Mouse (Mus musculus) stomach, embryonic 16.5 days (tissue): ENCODE results near the gene Nrsn2. TPM values are rescaled to one million over a fixed set of nuclear protein-coding genes. Genes with fewer than 3 reads are reported as not detected.

Experiments used
- ATAC-seq: fragments of 200-750 bp; cut with Nextera tagmentation; 2 replicates; pipeline ENCODE4 v1.8.0; 2017; ENCODE audit warnings: moderate number of reproducible peaks, moderate TSS enrichment; ENCODE audit not compliant: insufficient read depth, low FRiP score
- H3K27ac ChIP-seq: fragments of 300-500 bp; sonication (generic); 2 replicates; pipeline ENCODE4 v1.5.1; 2014; ENCODE audit warnings: low read length
- H3K27me3 ChIP-seq: fragments of 300-500 bp; sonication (generic); 2 replicates; pipeline ENCODE4 v1.6.1; 2014; ENCODE audit warnings: low read length, control low read depth, mixed read lengths; ENCODE audit not compliant: control insufficient read depth, insufficient read depth
- H3K36me3 ChIP-seq: fragments of 300-500 bp; sonication (generic); 2 replicates; pipeline ENCODE4 v1.6.1; 2014; ENCODE audit warnings: low read length; ENCODE audit not compliant: control insufficient read depth, insufficient read depth
- H3K4me1 ChIP-seq: fragments of 300-500 bp; sonication (generic); 2 replicates; pipeline ENCODE4 v1.6.1; 2014; ENCODE audit warnings: low read length, control low read depth, mixed read lengths; ENCODE audit not compliant: control insufficient read depth, insufficient read depth
- H3K4me2 ChIP-seq: fragments of 300-500 bp; sonication (generic); 2 replicates; pipeline ENCODE4 v1.6.1; 2014; ENCODE audit warnings: low read depth, low read length, mixed read lengths
- H3K4me3 ChIP-seq: fragments of 300-500 bp; sonication (generic); replicated peaks from 2 replicates; pipeline ENCODE4 v1.5.1; 2014; ENCODE audit warnings: mild to moderate bottlenecking, low read length
- H3K9ac ChIP-seq: fragments of 300-500 bp; sonication (generic); 2 replicates; pipeline ENCODE4 v1.6.1; 2014; ENCODE audit warnings: low read length
- H3K9me3 ChIP-seq: fragments of 300-500 bp; sonication (generic); replicated peaks from 2 replicates; pipeline ENCODE4 v1.6.1; 2016; ENCODE audit warnings: low read length, control low read depth; ENCODE audit not compliant: control insufficient read depth
- WGBS: fragments of 180-500 bp; shearing (Covaris S2); extraction: QIAGEN DNeasy Blood & Tissue Kit; methylation state at CpG from one replicate; pipeline ENCODE4 v1.1.7; 2014; 5-methylcytosine and 5-hydroxymethylcytosine counted together
- polyA plus RNA-seq: library from polyadenylated mRNA; unstranded; fragments of >200 nt; fragmentation: Nextera tagmentation; extraction: Ambion mirVana; gene quantifications from 2 replicates; pipeline ENCODE4 v1.2.1, GENCODE M21; 2015

Nrsn2 gene
- polyA plus RNA-seq, 1 experiment from 2014 or later, result 1.8 TPM

DNA sequence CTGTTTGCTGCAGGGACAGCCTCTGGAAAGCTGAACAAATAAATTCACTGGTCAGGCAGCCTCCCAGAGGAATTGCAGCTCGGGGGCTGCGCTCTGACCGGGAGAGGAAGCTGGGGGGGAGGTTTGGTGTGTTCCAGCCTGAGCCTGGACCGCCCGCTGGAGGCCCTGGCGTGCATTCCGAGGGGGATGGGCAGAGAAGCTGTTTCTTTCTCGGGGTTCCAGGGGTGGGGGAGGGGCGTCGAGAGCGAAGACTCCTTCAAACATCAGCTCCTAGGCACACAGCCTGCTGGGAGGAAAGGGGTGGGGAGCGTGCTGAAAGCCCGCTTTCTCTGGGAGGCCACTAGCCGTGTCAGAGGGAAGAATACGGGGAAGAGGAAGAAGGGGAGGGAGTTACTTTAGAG is 34.5 kb upstream of the Nrsn2 start:
- H3K27ac ChIP-seq, result peak overlapping the region; percentile 99
- WGBS, result under 1% methylated on average over 15 of the region's 15 CpGs
- peak overlapping the region; percentile 64 for H3K9ac ChIP-seq
- H3K4me2 ChIP-seq, result peak overlapping the region; percentile 87
- peaks cover 37% of the 10 kb centered on the region for H3K4me1 ChIP-seq
- peaks cover 4% of the 10 kb centered on the region; the same call in 1 of the 2 replicates for H3K9me3 ChIP-seq
- no peaks in the 10 kb centered on the region for H3K27me3 ChIP-seq
- H3K36me3 ChIP-seq, result no peaks in the 10 kb centered on the region
- peak; percentile 79 for ATAC-seq
- H3K4me3 ChIP-seq, result peak overlapping the region; percentile 88

DNA sequence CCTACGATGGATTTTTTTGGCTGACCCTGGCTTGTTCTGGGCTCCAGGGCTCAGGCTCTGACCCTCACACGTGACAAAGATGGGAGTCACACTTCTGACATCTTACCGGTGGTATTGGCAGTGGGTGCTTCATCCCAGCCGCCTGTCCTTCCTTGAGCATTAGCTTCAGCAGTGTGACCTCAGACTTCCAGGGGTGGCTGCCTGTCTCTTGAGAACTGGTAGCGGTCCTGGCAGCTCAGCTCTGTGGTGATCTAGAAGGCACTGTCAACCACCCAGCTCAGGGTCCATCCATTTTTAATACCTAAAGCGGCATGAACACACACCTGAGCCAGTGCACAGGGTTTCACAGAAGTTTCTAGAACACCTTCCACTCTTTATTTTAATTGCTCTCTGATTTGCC is 33.3 kb upstream of the Nrsn2 start:
- no peaks in the 10 kb centered on the region for H3K9me3 ChIP-seq
- H3K9ac ChIP-seq, result no peak overlapping the region; the same call in 1 of the 2 replicates
- ATAC-seq, result no peak
- no peak overlapping the region for H3K4me2 ChIP-seq
- peak overlapping the region; percentile 99 for H3K27ac ChIP-seq
- H3K4me1 ChIP-seq, result peaks cover 31% of the 10 kb centered on the region
- no peak overlapping the region for H3K4me3 ChIP-seq
- no peaks in the 10 kb centered on the region for H3K27me3 ChIP-seq
- 61% methylated on average over 6 of the region's 6 CpGs for WGBS
- no peaks in the 10 kb centered on the region for H3K36me3 ChIP-seq

DNA sequence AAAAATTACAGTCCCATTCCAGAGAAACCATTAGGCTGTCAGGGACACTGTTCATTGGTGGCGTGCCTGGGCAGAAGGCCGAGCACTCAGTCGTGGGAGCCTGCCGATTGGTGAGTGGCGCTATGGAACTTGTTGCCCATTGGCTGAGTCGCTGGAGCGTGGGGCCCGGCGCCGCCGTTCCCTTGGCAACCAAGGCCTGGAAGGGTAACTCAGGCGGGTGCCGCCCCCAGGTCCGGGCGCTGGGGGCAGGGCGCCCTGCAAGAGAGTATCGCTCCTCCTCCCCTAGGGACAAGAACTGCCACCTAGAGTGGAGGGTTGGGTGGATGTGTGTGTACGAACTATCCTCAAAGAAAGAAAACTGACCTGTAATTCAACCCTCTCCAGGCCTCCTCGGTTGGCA is 29.7 kb upstream of the Nrsn2 start:
- 0% methylated on average over 19 of the region's 19 CpGs for WGBS
- H3K36me3 ChIP-seq, result no peaks in the 10 kb centered on the region
- H3K9ac ChIP-seq, result peak overlapping the region; percentile 62
- no peaks in the 10 kb centered on the region for H3K27me3 ChIP-seq
- peak overlapping the region; percentile 63 for H3K4me2 ChIP-seq
- H3K4me3 ChIP-seq, result peak overlapping the region; percentile 38
- peak overlapping the region; percentile 84 for H3K27ac ChIP-seq
- H3K9me3 ChIP-seq, result no peaks in the 10 kb centered on the region
- H3K4me1 ChIP-seq, result peaks cover 21% of the 10 kb centered on the region
- peak; percentile 95 for ATAC-seq

DNA sequence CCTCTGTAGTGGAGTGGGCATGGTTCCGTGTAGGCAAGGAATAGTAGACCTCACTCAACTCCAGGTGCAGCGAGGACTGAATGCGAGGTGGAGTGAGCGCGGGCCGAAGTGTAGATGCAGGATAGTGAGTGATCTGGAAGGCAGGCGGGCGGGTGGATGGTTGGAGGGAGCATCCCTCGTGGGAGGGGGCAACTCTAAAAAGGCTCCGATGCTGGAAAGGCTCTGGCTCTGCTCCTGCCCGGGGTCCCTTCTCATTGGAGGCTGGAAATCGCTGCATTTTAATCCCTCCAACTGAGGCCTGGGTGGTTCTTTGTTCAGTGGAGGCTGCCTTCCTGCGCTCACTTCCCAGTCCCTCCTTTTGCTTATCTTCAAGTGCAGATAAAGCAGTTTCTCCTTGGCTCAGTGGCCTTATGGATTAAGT is 22.7 kb upstream of the Nrsn2 start:
- Histone ChIP-seq H3K4me2 (peak overlapping the region; percentile 90), H3K9ac (peak overlapping the region; percentile 95), H3K9me3 (no peaks in the 10 kb centered on the region), H3K27ac (peak overlapping the region; percentile 99), H3K4me1 (peaks cover 18% of the 10 kb centered on the region), H3K27me3 (no peaks in the 10 kb centered on the region), H3K36me3 (no peaks in the 10 kb centered on the region), H3K4me3 (peak overlapping the region; percentile 85)
- 5% methylated on average over 13 of the region's 13 CpGs for WGBS
- no peak; the same call in 1 of the 2 replicates for ATAC-seq

DNA sequence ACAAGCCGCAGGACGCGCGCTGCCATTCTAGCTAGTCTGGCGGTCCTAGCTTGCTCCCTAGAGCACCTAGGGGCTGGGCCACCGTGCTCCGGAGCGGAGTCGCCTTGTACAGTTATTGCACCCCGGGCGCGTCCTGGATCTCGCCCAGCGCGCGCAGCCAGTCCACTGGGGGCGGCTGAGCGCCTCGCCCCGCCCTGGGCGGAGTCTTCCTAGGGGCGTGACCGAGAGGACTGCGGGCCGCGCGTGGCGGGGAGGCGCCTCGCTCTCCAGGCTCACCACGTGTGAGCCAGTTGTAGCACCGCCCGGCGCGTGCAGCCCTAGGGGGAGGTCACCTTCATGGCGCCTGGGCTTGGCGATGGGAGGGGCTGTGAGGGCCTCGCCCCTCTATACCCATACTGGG is 22.3 kb upstream of the Nrsn2 start:
- no peaks in the 10 kb centered on the region for H3K36me3 ChIP-seq
- ATAC-seq, result peak; percentile 88
- peak overlapping the region; percentile 90 for H3K4me2 ChIP-seq
- peak overlapping the region; percentile 95 for H3K9ac ChIP-seq
- under 1% methylated on average over 38 of the region's 38 CpGs for WGBS
- peak overlapping the region; percentile 99 for H3K27ac ChIP-seq
- H3K27me3 ChIP-seq, result no peaks in the 10 kb centered on the region
- peak overlapping the region; percentile 85 for H3K4me3 ChIP-seq
- peaks cover 22% of the 10 kb centered on the region for H3K4me1 ChIP-seq
- H3K9me3 ChIP-seq, result no peaks in the 10 kb centered on the region

DNA sequence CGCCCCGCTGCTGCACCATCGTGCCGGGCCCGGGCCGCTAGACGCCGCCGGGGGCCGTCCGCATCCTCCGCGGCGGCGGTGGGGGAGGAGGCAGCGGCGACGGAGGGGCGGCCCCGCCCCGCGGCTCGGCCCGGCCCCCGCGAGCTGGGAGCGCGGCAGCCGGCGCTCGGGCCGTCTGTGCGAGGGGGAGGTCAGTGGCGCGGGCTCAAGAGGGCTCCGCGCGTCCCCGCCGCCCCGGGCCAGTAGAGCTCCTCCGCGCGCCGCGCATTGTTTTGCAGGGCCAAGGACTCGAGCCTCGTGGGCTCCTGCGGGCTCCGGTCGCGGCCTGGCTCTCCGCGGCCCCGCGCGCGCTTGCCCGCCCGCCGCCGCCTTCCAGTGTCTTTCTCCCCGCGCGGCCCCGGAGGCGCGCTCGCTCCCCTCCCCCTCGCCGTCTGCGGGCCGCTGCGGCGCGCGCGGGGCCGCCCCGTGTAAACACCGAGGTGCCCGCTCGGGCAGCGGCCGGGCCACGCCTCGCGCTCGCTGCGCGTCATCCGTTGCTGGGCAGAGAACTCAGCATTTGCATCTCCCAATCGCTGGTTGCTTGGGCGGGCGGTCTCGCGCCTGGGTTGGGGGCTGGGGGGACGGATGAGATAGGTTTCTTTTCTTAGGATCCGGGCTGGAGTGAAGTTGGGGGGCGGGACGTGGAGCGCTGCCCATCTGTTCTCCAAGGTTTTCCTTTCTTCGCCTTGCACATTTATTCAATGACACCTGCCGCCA is 21.4 kb upstream of the Nrsn2 start, which contains the start of gene Sox12:
Gene Sox12, minus strand, starts transcription at position 384 of the 756 bp plus-strand sequence.
- ATAC-seq, result peak; percentile 63
- no peaks in the 10 kb centered on the region for H3K27me3 ChIP-seq

DNA sequence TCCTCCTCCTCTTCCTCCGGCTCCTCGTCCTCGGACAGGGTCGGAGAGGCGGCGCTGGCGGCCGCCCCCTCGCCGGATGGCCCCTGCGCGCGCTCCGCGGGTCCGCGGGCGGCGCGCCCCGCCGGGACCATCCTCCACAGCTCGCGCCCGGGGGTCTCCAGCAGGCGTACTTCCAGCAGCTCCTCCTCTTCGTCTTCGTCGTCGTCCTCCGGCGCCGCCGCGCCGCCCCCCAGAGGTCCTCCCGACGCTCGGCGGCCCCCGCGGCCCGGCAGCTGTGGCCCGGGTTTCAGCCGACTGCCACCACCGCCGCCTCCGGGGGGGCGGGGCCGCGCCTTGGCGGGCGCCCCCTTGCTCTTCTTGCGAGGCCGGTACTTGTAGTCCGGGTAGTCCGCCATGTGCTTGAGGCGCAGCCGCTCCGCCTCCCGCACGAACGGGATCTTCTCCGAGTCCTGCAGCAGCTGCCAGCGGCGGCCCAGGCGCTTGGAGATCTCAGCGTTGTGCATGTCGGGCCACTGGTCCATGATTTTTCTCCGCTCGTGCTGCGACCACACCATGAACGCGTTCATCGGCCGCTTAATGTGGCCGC is 20.7 kb upstream of the Nrsn2 start:
- Histone ChIP-seq H3K4me2 (peak overlapping the region; percentile 90), H3K27ac (peak overlapping the region; percentile 99), H3K9ac (peak overlapping the region; percentile 95), H3K4me1 (peaks cover 26% of the 10 kb centered on the region), H3K27me3 (no peaks in the 10 kb centered on the region), H3K36me3 (no peaks in the 10 kb centered on the region), H3K4me3 (peak overlapping the region; percentile 85), H3K9me3 (no peaks in the 10 kb centered on the region)
- under 1% methylated on average over 76 of the region's 77 CpGs for WGBS
- ATAC-seq, result 0 out of 2 replicates have a peak, but pooled peaks have one; percentile 4

More for the DNA sequence above, 21.4 kb upstream of the Nrsn2 start, which contains the start of gene Sox12:
- Histone ChIP-seq H3K4me1 (peaks cover 26% of the 10 kb centered on the region), H3K9ac (peak within 1 kb of the TSS; percentile 95), H3K4me3 (peak within 1 kb of the TSS; percentile 85), H3K36me3 (no peaks in the 10 kb centered on the region), H3K27ac (peak within 1 kb of the TSS; percentile 99), H3K4me2 (peak within 1 kb of the TSS; percentile 90), H3K9me3 (no peaks in the 10 kb centered on the region)
- under 1% methylated on average over 90 of the region's 104 CpGs for WGBS

DNA sequence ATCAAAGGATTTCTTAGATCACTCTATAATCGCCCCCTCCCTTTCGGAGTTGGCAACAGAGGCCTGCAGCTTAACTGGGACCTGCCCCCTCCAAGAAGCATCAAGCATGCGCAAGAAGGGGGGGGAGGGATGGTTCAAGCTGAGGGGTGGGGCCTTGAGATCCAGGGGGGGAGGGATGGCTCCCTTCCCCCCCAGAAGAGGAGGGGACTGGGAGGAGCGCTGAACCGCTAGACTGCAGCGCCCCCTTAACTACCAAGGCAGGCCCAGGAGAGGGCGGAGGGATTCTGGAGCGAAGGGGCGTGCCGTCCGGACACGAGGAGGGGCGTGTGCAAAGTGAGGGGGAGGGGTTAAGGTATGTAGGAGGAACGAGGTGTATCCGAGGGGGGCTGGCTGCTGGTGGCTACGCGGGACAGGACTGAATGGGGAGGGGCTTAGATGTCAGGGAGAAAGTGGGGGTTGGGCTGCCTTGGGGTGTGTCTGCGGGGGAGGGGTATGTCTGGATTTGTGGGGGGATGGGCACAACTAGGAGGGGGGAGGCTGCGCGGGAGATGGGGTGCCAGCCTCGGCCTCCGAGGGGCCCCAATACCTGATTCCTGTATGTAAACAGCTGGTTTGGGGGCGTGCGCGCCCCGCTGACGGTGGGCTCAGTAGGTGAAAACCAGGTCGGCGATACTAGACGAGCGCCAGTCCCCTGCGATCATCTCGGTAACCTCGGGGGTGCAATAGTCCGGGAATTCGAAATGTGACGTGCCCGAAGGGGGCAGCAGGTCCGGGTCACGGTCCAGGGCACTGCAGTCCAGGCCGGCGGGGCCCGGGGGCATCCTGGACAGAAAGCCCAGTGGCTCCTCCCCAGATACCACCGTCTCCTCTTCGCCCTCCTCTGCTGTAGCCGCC is 19.9 kb upstream of the Nrsn2 start:
- Histone ChIP-seq H3K4me1 (peaks cover 26% of the 10 kb centered on the region), H3K4me3 (peak overlapping the region; percentile 85), H3K27me3 (no peaks in the 10 kb centered on the region), H3K9me3 (no peaks in the 10 kb centered on the region), H3K4me2 (peak overlapping the region; percentile 90), H3K9ac (peak overlapping the region; percentile 95), H3K27ac (peak overlapping the region; percentile 99), H3K36me3 (no peaks in the 10 kb centered on the region)
- under 1% methylated on average over 45 of the region's 46 CpGs for WGBS
- ATAC-seq, result peak; percentile 75
